Mouse (Mus musculus) liver, embryonic 13.5 days (tissue): ENCODE data around the gene Actn3. TPM values are rescaled to one million over a fixed set of nuclear protein-coding genes. Genes with fewer than 3 reads are reported as not detected.

Experiments
- ATAC-seq: fragments of 200-750 bp; cut with Nextera tagmentation; 2 replicates; pipeline ENCODE4 v1.8.0; 2017; ENCODE audit warnings: low read depth, mild to moderate bottlenecking, moderate number of reproducible peaks, moderate library complexity
- DNase-seq: peaks from one replicate; pipeline ENCODE4 v3.0.0; 2022
- H3K27ac ChIP-seq: fragments of 300-500 bp; sonication (generic); 2 replicates; pipeline ENCODE4 v1.5.1; 2015; ENCODE audit warnings: moderate library complexity, mild to moderate bottlenecking, inconsistent platforms
- H3K27me3 ChIP-seq: fragments of 300-500 bp; sonication (generic); 2 replicates; pipeline ENCODE4 v1.6.1; 2015; ENCODE audit warnings: mild to moderate bottlenecking, inconsistent platforms
- H3K36me3 ChIP-seq: fragments of 300-500 bp; sonication (generic); 2 replicates; pipeline ENCODE4 v1.6.1; 2015; ENCODE audit warnings: mild to moderate bottlenecking, inconsistent platforms
- H3K4me1 ChIP-seq: fragments of 300-500 bp; sonication (generic); replicated peaks from 2 replicates; pipeline ENCODE4 v1.6.1; 2015; ENCODE audit warnings: inconsistent platforms
- H3K4me2 ChIP-seq: fragments of 300-500 bp; sonication (generic); 2 replicates; pipeline ENCODE4 v1.6.1; 2015; ENCODE audit warnings: inconsistent platforms, mild to moderate bottlenecking, moderate library complexity
- H3K4me3 ChIP-seq: fragments of 300-500 bp; sonication (generic); replicated peaks from 2 replicates; pipeline ENCODE4 v1.5.1; 2015; ENCODE audit warnings: mild to moderate bottlenecking, inconsistent platforms
- H3K9ac ChIP-seq: fragments of 300-500 bp; sonication (generic); 2 replicates; pipeline ENCODE4 v1.6.1; 2015; ENCODE audit warnings: mild to moderate bottlenecking, inconsistent platforms
- H3K9me3 ChIP-seq: fragments of 300-500 bp; sonication (generic); replicated peaks from 2 replicates; pipeline ENCODE4 v1.6.1; 2016; ENCODE audit warnings: inconsistent platforms
- WGBS: fragments of 180-500 bp; shearing (Covaris S2); methylation state at CpG from one replicate; pipeline ENCODE4 v1.1.7; 2015; ENCODE audit not compliant: insufficient replicate concordance; 5-methylcytosine and 5-hydroxymethylcytosine counted together
- polyA plus RNA-seq: library from polyadenylated mRNA; unstranded; fragments of >200 nt; fragmentation: Nextera tagmentation; extraction: Ambion mirVana; gene quantifications from 2 replicates; pipeline ENCODE4 v1.2.1, GENCODE M21; 2015

Gene Actn3
- 0.74 and 0.82 TPM in 2 replicates for polyA plus RNA-seq

DNA sequence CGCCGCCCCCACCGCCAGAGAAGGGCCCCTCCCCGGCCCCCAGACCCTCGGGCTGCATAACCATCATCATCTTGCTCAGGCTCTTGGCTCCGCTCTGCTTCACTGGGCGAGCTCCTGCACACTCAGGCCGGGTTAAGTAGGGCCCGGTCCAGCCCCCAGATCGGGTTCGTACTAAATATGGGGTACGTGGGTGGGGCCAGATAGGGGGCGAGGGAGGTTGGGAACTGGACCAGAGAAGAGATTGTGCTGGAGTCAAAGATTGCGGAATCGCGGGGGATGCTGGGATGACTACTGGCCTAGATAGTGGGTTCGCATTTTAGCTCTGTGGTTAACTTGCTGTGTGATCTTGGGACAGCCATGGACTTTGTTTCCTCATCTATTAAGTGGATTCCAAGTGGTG, at the start of gene Actn3:
Gene Actn3 (minus strand): TSS at position 125 of the 400 bp plus-strand sequence.
- Histone ChIP-seq H3K9ac (peak within 1 kb of the TSS; percentile 96), H3K36me3 (peaks cover 29% of the 10 kb centered on the region), H3K4me1 (peaks cover 54% of the 10 kb centered on the region), H3K4me2 (peak within 1 kb of the TSS; percentile 79), H3K4me3 (peak within 1 kb of the TSS; percentile 96), H3K27ac (peak within 1 kb of the TSS; percentile 88), H3K27me3 (peaks cover 23% of the 10 kb centered on the region), H3K9me3 (no peaks in the 10 kb centered on the region)
- 9% methylated on average over 17 of the region's 17 CpGs for whole genome bisulfite sequencing
- ATAC-seq = no peak
- DNase-seq = no peak

DNA sequence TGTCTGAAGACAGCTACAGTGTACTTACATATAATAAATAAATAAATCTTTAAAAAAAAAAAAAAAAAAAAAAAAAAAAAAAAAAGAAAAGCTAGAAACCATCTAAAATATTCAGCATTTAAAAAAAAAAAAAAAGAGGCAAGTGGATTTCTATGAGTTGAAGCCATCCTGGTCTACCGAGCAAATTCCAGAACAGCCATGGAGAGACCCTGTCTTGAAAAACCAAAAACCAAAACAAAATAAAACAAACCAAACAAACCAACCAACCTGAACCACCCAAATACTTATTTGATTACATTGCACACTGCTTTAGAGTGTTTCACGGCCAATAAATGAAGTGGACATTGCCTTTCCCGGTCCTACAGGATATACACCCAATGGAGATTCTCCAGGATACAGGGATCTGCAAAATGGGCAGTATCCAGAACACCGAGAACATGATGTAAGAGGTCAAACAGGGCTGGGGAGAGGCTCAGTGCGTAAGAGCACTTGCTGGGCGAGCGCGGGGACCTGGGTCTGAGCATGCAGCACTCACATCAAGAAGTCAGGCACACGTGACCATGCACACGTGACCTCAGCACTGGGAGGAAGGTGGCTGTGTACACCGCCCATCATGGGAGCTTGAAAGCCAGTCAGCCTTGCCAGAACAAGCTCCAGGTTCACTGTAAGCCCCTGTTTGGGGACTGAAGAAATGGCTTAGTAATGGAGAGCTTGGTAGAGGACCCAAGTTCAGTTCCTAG, 47.6 kb upstream of the Actn3 start:
- WGBS = 91% methylated on average over 11 of the region's 11 CpGs
- Histone ChIP-seq H3K27ac (no peak overlapping the region), H3K9me3 (no peaks in the 10 kb centered on the region), H3K27me3 (no peaks in the 10 kb centered on the region), H3K4me1 (peaks cover 32% of the 10 kb centered on the region), H3K4me2 (no peak overlapping the region), H3K4me3 (no peak overlapping the region), H3K9ac (no peak overlapping the region), H3K36me3 (peaks cover 56% of the 10 kb centered on the region)
- DNase-seq (no peak), ATAC-seq (no peak)

DNA sequence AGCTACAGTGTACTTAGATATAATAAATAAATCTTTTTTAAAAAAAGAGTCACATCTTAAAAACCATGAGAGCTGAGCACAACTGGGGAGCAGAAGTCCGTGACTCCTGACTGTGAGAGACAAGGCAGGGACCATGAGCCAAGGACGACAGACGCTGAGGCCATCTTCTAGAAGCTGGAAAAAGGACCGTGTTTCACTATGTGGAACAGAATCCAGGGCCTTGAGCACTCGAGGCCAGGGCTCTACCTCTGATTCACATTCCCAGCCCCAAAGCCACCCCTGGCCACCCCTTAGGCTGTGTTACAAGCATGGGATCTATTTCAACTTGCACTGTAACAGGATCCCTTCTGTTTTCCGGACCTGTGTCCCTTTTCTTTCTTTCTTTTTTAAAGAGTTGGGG, 41.9 kb upstream of the Actn3 start:
- ATAC-seq (no peak), DNase-seq (no peak)
- H3K4me2 ChIP-seq = no peak overlapping the region
- no peaks in the 10 kb centered on the region for H3K9me3 ChIP-seq
- H3K4me1 ChIP-seq = no peaks in the 10 kb centered on the region
- 75% methylated on average over 6 of the region's 6 CpGs for WGBS
- peaks cover 95% of the 10 kb centered on the region for H3K36me3 ChIP-seq
- no peaks in the 10 kb centered on the region for H3K27me3 ChIP-seq
- H3K4me3 ChIP-seq = no peak overlapping the region
- no peak overlapping the region for H3K27ac ChIP-seq
- no peak overlapping the region for H3K9ac ChIP-seq

DNA sequence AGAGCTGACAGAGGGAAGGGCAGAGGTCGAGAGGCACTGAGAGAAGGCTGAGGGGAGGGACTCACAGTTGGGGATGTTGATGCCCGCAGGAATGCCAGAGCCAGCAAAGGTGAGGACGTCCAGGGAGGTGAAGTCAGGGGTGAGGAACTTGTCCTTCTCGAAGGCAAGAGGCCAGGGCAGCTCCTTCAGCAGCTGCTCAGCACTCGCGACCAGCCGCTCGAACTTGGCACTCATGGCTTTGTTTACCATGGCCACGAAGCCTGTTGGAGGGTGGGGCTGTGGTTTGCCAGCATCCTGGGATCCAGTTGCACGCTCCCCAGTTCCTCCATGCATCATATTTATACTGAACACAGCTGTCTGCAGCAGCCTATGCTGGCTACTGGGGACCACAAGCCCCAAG, 39.1 kb upstream of the Actn3 start:
- Histone ChIP-seq H3K9ac (no peak overlapping the region), H3K9me3 (no peaks in the 10 kb centered on the region), H3K4me3 (no peak overlapping the region), H3K27ac (no peak overlapping the region), H3K27me3 (no peaks in the 10 kb centered on the region), H3K4me2 (no peak overlapping the region), H3K36me3 (peaks cover 91% of the 10 kb centered on the region), H3K4me1 (peaks cover 7% of the 10 kb centered on the region)
- 84% methylated on average over 10 of the region's 10 CpGs for WGBS
- DNase-seq = no peak
- ATAC-seq = no peak

DNA sequence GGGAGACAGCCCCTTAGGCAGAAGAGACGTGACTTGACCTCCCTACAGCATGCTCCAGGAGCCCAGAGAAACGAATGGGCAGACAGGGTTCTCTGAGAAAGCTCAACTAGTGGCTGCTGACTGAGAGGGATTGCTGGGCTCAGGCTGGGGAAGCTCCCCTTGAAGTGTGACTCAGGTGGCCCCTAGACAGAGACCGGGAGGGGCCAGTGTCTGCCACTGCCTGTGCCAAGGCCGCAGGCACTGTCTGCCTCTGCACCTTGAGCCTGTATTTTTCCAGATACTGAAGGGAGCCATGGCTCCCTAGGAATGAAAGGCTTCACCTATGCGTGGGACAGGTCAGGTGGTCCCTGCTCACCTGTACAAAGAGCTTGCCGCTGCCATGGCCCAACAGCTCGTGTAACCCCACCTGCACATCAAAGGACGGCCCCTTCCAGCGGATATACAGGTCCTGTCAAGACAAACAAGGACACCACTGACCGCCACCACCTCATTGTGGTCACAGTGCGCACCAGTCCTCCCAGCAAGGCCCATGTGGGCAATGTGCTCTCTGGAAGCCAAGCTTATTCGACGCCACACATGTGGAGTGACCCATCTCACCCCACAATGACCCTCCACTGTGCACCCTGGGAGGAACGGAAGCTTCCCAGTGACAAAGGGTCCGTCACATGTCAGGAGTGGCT, 38.4 kb upstream of the Actn3 start:
- Histone ChIP-seq H3K36me3 (peaks cover 91% of the 10 kb centered on the region), H3K27me3 (no peaks in the 10 kb centered on the region), H3K9ac (no peak overlapping the region), H3K4me2 (no peak overlapping the region), H3K4me3 (no peak overlapping the region), H3K27ac (no peak overlapping the region), H3K9me3 (no peaks in the 10 kb centered on the region), H3K4me1 (peaks cover 7% of the 10 kb centered on the region)
- DNase-seq (no peak), ATAC-seq (no peak)
- 86% methylated on average over 15 of the region's 15 CpGs for WGBS

DNA sequence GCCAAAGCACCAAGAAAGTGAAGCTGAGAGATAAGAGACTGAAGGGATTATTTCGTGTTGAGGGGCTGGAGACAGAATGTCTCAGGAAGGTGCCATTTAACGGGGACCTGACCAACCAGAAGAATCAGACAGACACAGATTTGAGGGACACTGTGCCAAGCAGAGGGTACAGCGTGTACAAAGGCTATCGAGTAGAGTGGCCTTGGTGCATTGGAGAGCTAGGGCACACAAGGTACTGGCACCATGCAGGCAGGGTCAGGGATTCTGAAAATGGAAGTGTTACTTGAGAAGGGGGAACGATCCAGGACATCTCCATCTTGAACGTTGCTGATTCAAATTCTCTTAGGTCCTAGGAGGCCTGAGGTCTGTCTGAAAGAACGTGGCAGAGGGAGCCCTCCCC, 31.7 kb upstream of the Actn3 start:
- H3K4me2 ChIP-seq = no peak overlapping the region
- H3K4me1 ChIP-seq = peaks cover 12% of the 10 kb centered on the region
- no peak for ATAC-seq
- no peak overlapping the region for H3K27ac ChIP-seq
- no peak overlapping the region for H3K9ac ChIP-seq
- H3K9me3 ChIP-seq = no peaks in the 10 kb centered on the region
- 78% methylated on average over 7 of the region's 7 CpGs for WGBS
- H3K27me3 ChIP-seq = no peaks in the 10 kb centered on the region
- no peak for DNase-seq
- peaks cover 57% of the 10 kb centered on the region for H3K36me3 ChIP-seq
- H3K4me3 ChIP-seq = no peak overlapping the region

DNA sequence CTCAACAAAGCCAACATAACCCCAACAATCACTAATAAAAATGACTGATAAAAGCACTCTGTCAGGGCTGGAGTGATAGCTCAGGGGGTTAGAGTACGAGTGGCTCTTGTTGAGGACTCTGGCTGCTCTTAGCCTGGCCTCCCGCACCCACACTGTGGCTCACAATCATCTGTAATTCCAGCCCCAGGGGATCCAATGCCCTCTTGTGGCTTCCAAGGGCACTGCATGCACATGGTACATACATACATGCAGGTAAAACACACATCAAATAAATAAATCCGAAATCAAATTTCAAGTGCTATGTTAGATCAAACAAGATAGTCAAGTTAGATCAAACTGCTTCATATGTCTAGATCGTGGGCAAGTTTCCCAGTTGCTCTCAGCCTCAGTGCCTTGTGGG, 30.4 kb upstream of the Actn3 start:
- ATAC-seq = no peak
- no peaks in the 10 kb centered on the region for H3K27me3 ChIP-seq
- no peak overlapping the region for H3K4me3 ChIP-seq
- peaks cover 45% of the 10 kb centered on the region for H3K36me3 ChIP-seq
- DNase-seq = peak; percentile 35
- H3K9me3 ChIP-seq = no peaks in the 10 kb centered on the region
- no peak overlapping the region for H3K4me2 ChIP-seq
- H3K4me1 ChIP-seq = peaks cover 9% of the 10 kb centered on the region
- H3K9ac ChIP-seq = no peak overlapping the region
- WGBS = 75% methylated on average over 4 of the region's 4 CpGs
- no peak overlapping the region for H3K27ac ChIP-seq

DNA sequence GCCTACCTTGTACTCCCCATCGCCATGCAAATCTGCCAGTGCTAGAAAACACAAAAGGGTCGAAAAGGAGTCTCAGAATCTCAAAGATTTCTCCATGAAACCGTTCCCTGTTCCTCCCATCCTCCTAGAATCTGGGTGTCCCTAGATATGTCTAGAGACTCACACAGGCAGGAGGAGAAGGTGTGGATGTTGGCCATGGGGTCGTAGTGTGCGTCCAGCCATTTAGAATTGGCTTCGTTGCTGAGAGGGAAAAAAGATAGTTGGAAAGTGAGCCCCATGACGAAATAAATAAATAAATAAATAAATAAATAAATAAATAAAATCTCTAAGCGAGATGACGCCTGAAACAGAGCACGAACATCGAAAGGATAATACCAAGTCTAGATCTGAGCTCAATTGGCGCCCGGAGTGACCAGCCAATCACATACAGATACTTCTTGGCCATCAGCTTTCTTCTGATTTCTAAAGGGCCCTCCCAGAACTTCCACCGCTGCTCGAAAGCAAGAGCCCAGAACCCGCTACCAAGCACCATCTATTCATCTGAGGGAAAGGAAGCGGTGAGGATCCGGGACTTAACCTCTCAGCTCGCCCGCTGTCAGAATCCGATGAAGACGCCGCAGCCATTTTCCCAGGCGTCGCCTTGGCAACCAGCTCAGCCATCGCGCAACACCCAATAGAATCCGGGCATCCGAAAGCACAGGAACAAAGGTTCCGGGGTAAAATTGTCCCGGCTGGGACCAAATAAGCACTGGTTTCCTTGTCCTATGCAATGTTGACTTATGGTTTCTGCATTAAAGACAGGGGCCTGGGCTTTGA, 28.5 kb upstream of the Actn3 start, which contains the start of gene Bbs1:
Gene Bbs1 (minus strand): TSS at position 650 of the 816 bp plus-strand sequence.
- peaks cover 6% of the 10 kb centered on the region for H3K4me1 ChIP-seq
- no peaks in the 10 kb centered on the region for H3K27me3 ChIP-seq
- H3K9me3 ChIP-seq = no peaks in the 10 kb centered on the region
- no peak within 1 kb of the TSS for H3K27ac ChIP-seq
- ATAC-seq (peak; percentile 65; the same call in 1 of the 2 replicates), DNase-seq (peak; percentile 56)
- peaks cover 34% of the 10 kb centered on the region for H3K36me3 ChIP-seq
- H3K4me3 ChIP-seq = peak within 1 kb of the TSS; percentile 64
- H3K9ac ChIP-seq = peak within 1 kb of the TSS; percentile 50
- H3K4me2 ChIP-seq = peak within 1 kb of the TSS; percentile 64
- WGBS = 9% methylated on average over 31 of the region's 31 CpGs

DNA sequence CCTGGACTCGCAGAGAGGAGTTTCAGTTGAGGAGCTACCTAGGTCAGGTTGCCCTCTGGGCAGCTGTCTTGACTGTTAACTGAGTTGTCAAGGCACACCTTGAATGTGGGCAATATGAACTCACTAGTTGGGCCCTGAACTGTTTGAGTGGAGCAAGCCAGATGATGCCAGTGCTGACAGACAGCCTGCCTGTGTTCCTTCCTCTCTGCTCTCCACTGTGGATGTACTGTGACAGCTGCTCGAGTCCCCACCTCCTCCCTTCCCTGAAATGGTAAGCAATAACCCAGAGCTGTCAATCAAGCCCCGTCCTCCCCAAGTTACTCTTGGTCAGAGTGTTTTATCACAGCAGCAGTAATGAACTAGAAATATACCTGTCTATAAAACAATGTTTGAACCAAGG, 22.2 kb upstream of the Actn3 start:
- Histone ChIP-seq H3K4me1 (no peaks in the 10 kb centered on the region), H3K27me3 (no peaks in the 10 kb centered on the region), H3K36me3 (no peaks in the 10 kb centered on the region), H3K4me2 (no peak overlapping the region), H3K9me3 (no peaks in the 10 kb centered on the region), H3K4me3 (no peak overlapping the region), H3K27ac (no peak overlapping the region), H3K9ac (no peak overlapping the region)
- WGBS = 45% methylated on average over 3 of the region's 3 CpGs
- no peak for ATAC-seq
- no peak for DNase-seq

DNA sequence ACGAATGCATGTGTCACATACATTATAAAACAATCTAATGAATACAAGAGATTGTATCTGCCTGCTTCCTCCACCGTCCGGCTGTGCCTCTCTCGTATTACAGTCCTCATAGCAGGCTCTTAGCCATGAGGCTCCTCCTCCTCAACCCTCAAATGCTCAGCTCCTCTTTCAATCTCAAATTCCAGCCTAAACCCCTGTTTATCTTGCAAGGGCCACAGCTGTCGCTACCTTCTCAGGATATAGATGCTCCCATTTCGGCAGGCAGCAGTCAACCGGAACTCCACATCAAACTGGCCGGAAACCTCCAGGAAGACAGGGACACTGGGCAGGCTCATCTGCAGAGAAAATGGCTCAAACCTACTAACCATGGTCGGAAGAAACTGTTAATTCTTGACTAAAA, 21.3 kb upstream of the Actn3 start:
- no peak overlapping the region for H3K9ac ChIP-seq
- H3K27ac ChIP-seq = no peak overlapping the region
- no peaks in the 10 kb centered on the region for H3K36me3 ChIP-seq
- H3K27me3 ChIP-seq = no peaks in the 10 kb centered on the region
- no peak for DNase-seq
- H3K4me2 ChIP-seq = no peak overlapping the region
- H3K4me1 ChIP-seq = no peaks in the 10 kb centered on the region; the same call in 1 of the 2 replicates
- H3K9me3 ChIP-seq = no peaks in the 10 kb centered on the region
- WGBS = 59% methylated on average over 9 of the region's 9 CpGs
- no peak for ATAC-seq
- no peak overlapping the region for H3K4me3 ChIP-seq

DNA sequence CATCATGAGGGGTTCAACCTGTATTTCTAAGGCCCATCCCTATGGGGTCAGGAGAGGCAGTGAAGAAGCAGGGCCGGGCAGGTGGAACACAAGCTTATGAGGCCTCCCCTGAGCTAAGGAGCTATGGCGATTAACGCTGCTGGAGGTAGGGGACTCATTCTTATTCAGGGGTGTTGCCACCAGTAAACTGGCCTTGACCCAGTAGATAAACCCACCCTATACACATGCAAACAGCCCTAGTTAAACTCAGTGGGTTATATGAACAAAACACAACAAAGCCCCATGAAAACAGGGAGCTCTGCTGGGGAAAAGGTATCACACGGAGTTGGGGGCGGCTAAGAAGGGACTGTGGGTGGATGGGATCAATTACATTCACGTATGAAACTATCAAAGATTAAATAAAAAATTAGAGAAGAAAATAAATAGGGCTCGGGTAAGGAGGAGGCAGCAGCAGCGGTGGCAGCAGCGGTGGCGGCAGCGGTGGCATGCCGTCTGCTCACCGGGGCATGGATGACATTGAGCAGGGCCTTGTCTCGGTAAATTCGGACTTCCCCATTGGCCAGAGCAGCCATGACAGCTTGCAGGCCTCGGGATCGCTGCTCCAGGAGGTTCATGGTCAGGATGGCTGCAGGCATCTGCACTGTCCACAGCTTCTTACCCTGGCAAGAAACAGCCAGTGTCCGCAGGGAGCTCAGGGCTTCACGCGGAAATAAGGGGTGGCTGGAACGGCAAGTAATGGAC, 19.2 kb upstream of the Actn3 start:
- Histone ChIP-seq H3K27ac (no peak overlapping the region), H3K9ac (no peak overlapping the region), H3K4me3 (no peak overlapping the region), H3K9me3 (no peaks in the 10 kb centered on the region), H3K4me1 (peaks cover 15% of the 10 kb centered on the region), H3K27me3 (no peaks in the 10 kb centered on the region), H3K36me3 (no peaks in the 10 kb centered on the region), H3K4me2 (no peak overlapping the region)
- WGBS = 66% methylated on average over 21 of the region's 21 CpGs
- ATAC-seq (no peak), DNase-seq (no peak)
